Mouse (Mus musculus) brain, embryonic 18.5 days (tissue): ENCODE measurements around the gene Cirbp.

Source experiments
- DNase-seq: peaks from one replicate; pipeline ENCODE4 v3.0.0-alpha.2; 2012; ENCODE audit warnings: low read depth, low spot score

Gene Cirbp

DNA sequence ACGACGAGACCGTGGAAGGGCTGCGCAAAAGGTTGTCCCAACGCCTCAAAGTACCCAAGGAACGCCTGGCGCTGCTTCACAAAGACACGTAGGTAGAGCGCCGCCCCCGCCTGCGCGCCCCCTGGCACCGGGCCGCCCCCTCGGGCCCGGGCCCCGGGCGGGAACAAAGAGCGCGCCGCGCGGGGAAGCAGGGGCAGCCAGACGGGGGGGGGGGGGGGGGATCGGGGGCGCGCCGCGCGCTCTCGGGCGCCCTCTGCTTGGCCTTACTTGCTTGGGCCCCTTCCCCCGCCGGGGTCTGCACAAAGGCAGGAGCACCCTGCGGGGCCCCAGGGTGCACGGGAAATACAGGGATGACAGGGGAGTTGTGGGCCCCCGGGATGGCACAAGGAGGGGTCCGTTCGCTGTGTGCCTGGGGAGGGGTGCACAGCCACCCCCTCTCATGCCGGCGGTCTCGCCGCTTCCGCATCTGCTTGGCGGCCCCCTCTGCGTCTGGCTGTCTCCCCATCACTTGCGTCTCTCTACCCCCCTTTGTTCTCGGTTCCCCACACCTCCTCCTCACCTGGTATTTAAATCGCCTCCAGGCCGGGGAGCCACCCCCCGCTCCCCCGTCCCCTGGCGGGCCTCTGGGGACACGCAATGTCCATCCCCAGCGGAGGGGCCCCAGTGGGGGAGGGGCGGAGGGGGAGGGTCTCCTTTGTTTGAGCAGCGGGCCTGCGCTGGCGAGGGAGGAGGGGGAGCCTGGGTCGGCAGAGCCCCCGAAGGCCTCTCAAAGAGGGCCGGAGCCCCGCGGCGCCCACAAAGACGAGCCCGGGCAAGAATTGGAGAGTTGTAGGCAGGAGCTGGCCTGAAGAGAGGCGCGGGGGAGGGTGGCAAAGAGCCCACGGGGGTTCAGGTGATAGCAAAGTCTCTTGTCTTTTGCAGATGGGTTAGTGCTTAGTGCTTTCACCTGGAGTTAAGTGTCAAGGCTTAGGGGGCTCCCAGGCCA is 15.3 kb upstream of the Cirbp start:
- no peak for DNase-seq

DNA sequence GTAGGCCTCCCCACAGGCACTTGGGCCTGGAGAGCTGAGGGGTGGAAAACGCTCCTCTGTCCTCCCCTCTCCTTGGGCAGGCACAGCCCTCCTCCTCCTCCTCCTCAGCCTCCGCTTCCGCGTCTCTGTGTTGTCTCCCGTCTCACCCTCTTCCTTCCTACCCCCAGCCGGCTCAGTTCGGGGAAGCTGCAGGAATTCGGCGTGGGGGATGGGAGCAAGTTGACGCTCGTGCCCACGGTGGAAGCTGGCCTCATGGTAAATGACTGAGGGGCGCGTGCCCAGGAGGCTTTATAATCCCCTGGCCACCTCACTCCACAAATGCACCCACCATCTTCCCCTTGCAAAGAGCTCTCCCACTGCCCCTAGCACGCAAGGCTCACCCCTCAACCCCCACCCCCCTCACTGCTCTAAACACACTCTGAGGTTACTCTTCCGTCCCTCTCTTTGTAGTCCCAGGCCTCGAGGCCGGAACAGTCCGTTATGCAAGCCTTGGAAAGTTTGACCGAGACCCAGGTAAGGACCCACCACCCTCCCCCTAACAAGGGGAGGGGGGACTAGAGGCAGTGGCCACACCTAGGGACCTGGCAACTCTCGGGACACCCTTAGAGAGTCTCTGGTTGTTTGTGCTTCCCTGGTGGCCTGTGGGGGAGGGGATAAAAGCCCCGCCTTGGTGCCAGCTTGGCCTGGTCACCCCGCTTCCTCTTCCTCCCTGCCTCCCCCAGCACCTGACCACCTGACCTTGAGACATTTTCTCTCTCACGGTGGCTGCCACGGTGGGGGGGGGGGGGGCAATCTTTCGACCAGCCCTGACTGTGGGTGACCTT is 14.4 kb upstream of the Cirbp start:
- no peak for DNase-seq

DNA sequence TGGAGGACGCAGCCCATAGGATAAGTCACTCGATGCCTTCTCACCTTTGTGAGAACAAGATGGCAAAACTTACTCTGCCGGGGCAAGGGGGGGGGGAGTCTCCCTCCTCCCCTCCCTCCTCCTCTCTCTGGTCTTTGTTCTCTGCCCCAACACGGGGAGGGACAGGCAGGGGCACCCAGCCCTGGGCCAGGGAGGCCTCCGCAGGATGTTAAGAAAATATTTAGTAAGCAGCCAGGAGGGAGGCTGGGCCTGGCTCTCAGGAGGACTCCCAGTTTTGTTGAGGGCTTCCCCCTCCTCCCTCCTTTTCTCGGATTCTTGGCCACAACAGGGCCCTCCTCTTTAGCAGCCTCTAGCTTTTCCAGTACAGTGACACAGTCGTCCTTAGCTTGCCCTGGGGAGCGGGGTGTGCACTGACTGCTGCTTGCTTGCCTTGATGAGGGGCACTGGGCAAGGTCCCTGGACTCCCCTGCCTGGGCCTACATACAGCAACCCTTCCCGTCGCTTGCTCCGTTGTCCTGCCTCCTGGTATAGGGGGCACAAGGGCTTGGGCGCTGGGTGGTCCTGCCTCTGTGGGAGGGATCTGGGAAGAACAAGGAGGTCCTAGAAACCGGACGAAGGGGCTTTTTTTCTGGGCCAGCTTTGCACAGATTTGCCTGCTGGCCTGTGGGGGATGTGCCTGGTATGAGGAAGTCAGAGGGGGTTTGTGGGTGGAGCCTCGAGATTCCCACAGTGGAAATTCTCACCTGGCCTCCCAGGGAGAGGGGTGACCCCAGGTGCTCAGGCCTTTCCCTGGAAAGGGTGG is 13.5 kb upstream of the Cirbp start:
- DNase-seq, result no peak

DNA sequence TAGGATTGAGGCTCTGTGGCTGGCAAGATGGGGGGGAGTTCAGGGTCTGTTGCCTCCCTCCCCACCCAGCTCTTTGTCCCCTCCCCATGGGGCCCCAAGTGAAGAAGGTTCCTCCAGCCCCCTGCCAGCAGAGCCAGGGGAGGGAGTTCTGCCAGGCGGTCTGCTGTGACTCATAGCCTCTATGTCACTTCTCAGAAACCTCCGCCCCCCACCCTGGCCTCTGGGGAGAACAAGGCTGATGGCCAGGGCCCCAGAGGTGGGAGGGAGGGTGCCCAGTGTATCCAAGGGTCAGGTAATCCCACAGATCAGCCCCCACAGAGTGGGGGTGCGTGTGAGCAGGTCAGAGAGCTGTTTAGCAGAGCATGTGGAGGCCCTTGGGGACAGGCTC is 12.9 kb upstream of the Cirbp start:
- DNase-seq, result no peak

DNA sequence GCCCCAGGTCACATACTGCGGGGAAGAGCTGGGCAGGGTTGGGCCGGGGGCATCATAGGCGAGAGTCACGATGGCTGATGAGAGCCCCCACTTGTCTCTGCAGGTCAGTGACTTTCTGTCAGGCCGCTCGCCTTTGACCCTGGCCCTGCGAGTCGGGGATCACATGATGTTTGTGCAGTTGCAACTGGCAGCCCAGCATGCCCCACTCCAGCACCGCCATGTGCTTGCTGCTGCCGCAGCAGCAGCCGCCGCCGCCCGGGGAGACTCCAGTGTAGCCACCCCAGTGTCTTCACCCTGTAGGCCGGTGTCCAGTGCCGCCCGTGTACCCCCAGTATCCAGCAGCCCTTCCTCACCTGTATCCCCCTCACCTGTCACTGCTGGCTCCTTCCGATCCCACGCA is 12.1 kb upstream of the Cirbp start:
- no peak for DNase-seq

DNA sequence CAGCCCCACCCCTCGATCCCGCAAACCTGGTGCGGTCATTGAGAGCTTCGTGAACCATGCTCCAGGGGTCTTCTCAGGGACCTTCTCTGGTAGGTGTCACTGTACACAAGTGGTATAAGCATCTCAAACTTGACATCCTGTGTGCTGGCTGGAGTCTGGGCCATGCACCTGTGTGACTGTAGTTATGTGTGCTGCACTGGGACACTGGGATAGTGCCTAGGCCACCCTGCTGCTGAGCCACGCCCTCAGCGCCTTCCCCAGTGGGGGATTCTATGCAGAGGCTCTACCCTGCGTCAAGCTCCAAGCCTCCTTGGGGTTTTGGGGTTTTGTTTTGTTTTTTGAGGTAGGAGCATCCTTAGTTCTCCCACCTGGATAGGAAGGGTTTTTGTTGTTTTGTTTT is 11.4 kb upstream of the Cirbp start:
- no peak for DNase-seq

DNA sequence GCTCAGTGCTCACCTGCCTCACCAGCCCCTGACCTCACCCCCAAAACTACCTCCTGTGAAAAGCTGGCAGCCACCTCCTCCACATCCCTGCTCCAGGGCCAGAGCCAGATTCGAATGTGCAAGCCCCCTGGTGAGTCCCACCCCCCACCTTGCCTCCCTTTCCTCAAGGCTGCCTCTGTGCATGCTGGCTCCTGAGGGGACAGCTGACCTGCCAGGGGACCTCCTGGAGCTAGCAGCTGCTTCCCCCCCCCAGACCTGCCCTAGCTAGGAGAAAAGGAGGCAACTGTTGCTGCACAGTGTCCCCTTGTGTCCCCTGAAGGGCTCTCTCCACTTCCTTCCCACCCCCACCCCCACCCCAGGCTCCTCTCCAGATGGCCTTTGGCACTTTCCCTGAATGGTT is 10.5 kb upstream of the Cirbp start:
- no peak for DNase-seq

DNA sequence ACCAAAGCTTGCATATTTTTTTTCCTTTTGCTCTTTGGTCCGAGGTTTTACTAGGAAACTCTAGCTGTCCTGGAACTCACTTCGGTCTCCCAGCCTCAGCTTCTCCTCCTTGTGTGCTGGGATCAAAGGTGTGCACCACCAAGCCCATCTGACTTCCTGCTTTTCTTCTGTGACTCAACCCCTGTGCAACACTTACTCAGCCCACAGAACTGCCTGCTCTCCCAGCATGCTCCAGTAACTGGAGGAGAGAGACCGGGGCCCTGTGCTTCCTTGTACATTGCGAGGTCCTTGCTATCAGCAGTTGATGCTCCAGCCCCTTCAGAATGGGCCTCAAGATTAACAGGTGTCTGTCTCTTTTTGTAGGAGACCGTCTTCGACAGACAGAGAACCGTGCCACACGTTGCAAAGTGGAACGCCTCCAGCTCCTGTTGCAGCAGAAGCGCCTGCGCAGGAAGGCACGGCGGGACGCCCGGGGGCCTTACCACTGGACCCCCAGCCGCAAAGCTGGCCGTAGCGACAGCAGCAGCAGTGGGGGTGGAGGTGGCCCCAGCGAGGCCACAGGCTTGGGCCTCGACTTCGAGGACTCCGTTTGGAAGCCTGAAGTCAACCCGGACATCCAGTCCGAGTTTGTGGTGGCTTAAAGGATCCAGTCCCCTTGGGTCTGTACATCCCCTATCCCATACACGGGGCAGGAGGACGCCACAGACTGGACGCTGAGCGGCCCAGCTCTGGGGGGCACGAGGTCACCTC is 9.6 kb upstream of the Cirbp start:
- no peak for DNase-seq

DNA sequence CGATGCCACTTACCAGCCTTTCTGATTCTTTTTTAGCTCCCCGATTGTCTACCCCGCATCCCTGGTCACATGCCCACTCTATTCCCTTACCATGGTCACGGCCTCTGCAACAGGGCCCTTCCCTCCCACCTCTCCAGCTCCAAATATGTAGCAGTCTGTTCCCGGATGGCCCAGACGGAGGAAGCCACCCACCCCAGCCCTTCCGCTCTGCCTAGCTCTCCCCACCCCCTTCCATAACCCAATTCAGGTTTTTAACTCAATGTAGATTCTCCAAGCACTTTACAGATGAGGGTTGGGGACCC is 9.1 kb upstream of the Cirbp start:
- DNase-seq, result no peak

DNA sequence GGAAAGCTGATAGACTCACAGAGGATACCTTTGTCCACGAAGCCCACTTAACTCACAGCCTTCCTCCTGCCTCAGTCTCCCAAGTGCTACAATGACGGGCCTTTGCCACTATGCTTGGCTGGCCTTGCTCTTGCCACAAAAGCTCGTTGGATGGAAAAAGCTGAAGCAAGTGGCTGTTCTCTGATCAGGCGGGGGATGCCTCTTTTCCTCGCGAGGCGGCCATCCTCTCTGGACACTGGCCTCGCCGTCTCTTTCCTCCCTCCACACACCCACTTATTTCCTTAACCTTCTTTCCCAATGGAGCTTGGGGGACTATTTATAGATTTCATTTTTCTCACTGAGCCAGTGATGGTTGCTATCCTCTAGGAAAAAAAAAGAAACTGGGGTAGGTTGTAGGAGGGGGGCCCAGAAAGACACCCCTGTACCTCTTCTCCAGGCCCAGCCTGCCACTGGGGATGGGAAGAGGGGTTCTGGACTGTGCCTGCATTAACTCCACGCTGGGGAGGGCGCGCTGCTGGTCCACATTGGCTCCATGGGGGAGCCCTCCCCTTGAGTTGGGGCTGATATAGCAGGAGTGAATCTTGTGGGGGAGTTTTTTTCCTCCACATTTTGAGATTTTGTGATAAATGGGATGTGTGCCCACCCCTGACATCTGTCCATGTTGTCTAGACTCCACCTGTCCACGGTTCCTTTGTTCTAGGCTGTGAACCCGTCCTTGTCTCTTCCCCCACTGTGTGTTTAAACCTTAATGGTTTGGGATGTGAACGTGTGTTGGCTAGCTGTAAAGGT is 8.4 kb upstream of the Cirbp start:
- DNase-seq, result no peak

DNA sequence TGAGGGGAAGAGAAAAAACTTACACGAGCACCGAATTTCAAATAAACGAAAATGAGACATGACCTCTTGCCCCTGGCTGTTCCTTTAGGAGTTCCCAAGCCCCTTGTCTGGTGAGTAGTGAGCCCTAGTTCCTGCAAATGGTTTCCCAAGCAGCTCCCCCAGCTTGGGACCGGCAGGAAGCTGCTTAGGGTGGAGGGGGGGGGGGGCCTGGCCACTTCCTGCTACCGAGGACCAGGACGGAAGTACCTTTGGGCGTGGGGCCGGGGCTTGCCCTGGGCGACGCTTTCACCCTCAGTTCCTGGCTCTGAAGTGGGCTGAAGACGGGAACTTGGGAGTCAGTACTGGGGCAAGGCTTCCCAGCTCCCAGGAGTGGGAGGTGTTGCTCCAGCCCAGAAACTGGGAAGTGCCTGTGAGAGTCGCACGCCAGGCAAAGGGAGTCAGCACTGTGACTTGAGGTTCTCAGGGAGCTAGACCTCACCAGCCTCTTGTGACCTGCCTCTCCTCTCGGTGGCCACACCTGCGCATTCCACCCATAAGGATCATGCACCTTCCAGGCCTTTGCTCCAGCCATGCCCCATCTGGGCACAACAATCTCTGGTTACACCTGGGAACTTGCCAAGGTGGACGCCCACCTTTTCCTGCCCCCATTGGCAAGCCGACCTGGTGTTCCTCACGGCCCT is 7.3 kb upstream of the Cirbp start:
- DNase-seq, result no peak

DNA sequence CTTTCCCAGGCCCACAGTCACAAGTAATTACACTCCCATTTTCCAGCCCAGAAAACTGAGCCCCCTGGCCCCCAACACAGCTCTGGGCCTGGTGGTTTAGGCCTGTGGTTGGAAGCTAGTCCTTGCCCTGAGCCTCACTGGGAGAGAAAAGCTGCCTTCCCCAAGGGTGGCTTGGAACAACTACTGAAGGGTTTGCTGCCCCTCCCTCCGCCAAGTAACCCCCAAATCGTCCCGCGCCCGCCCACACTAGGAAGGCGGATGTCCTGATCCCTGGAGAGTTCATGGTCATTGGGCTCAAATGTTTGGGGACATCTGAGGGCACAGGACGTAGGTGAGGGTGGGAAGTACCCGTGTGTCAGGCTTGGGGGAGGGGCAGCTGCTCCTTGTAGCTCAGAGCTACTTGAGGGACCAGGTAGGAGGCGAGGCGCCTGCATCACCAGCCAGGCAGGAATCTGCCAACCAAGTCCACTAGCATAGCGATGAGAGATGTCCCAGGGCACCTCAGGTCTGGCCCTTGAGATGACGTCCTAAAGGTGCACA is 6.7 kb upstream of the Cirbp start:
- DNase-seq, result no peak

DNA sequence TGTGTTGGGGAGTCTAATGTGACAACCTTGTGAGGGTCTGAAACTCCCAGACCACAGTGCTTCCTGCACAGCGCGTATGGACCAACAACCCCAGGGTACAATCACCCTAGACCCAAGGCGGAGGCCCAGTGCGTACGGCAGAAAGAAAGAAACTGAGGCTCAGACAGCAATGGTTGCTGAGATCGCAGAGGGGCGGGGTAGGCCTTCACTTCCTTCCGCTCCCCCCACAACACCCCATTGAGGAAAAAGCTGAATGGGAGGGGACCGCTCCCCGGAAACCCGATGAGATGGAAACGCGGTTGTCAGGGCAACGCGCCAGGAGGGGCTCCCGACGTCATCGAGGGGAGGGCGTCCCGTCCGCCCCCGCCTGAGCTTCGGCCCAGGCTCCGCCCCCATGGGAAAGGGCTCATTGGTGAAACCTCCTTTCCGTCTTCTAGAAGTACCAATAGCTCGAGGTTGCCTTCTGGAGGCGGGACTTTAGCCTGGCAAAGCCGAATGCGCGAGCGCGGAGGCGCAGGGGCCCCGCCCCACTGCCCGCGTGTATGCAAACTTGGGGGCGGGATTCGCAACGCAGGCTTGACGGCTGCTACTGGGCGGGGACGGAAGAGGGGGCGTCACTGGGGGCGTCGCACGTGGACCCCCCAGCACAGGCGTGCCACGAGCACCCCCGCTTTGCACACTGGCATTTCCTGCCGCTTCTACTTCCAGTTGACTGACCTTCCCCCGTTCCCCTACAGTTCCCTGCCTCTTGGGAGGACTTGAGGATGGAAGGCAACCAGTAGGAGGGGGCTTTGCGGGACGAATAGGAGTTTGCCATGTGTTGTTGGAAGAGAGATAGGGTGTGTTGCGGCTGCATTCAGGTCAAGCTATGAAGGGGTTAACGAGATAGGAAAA is 6.0 kb upstream of the Cirbp start:
- DNase-seq, result peak; percentile 98

DNA sequence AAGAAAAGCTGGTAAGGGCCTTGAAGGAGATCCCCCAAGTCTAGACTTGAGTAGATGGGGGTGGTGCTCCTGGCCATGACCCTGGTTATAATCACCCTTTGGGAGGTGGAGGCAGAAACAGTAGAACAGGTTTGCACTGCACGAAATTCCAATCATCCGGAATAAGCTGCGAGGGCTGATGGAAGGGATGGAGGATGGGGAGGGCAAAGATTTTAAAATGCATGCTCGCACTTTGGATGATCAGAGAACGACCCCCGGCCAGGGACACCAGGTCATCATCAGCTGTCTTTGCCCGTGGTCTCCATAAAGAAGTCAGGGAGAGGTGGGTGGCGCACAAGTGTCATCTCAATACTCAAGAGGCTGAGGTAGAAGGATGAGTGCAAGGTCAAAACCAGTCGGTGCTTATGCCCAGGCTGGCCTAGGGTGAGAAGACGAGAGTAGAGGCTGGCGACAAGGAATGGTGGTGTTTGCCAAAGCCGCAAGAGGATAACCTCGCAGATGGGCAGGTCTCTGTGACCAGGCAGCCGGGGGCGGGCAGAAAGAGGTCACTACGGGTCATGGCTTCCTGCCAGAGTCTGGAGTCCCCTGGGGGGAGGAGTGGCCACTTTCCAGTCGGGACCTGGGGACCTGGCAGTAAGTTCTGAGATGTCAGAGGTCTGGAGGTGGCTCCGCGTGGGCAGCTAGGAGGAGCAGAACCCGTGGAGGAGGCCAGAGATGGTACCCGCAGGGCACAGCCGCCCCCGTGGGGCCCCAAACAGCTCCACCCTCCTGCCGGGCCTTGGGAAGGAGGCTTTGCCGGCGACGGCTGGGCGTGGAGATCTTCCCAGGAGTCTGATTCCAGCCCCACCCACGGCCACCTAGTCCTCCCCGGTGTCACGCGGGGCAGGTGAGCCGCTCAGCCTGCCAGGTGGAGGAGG is 5.1 kb upstream of the Cirbp start:
- DNase-seq, result no peak

DNA sequence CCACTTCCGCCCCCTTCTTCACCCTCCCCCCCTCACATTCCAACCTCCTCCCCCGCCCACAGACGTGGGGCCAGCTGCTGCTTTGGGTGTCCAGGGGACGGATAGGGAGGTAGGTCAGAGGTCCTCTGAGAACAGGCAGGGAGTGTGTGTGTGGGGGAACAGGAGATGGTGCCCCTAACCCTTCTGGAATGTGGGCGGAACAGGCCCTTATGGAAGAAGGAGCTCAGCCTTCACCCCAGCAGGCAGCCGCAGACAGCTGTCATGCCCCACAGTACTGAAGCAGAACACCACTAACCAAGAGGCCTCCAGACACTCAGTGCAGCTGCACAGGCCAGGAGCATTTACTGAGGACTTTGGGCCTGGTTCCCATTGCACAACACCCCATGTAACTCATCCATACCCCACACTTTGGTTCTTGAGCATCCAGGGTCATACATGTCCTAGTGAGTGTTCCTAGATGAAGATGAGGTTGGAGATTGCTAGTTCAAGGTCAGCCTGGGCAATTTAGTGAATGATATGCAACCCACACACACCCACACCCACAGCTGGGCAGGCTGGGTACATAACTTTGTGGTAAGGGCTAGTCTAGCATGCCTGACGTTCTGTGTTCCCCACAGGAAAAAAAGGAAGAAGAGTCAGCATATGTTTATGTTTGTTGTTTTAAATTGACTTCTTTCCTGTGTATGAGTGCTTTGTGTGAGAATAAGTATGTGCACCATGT is 4.1 kb upstream of the Cirbp start:
- DNase-seq, result no peak

DNA sequence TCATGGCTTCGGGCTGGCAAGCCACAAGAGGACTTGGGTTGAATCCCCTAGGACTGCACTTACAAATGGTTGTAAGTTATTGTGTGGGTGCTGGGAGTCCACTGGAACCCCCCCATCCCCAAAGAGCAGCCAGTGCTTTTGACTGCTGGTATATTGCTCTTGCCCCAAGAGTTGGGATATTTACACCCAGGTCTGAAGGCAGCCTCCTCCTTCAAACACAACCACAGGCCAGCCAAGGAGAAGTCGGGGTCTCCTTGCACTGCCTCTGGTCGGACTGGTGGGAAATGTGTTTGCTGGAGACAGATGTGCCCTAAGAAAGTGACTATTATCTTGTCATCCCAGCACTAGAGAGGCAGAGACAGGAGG is 3.6 kb upstream of the Cirbp start:
- no peak for DNase-seq

DNA sequence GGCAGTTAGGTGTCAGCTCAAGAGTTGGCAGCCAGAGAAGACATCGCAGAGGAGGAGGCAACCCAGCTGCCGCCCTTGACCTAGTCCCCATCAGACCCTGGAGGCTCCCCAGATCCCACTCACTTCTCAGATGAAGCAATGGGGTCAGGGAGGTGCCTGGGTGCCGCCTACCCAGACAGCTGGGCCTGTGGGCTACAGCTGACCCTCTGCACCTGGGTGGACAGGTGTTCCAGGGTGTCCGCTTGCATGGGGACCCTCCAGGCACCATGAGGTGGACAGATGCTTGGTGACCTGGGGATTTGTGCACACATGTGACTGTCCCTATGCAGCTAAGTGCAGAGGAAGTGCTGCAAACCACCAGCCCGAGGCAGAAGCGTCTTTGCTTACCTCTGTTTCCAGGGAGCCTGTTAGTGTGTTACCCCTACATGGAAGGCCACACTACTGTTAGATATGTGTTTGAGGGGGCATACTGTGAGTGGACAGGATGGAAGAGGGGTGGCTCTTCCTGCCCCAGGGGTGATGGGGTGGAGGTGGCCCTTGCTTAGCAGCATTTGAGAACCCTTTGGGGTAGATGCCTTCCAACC is 3.0 kb upstream of the Cirbp start:
- no peak for DNase-seq
